Mouse (Mus musculus) stomach, embryonic 15.5 days (tissue): Measurements from ENCODE around the gene Psmd1. TPM values are rescaled to one million over a fixed set of nuclear protein-coding genes. Genes with fewer than 3 reads are reported as not detected.

Source experiments
- ATAC-seq: fragments of 200-750 bp; cut with Nextera tagmentation; 2 replicates; pipeline ENCODE4 v1.8.0; 2017; ENCODE audit warnings: low read depth, moderate number of reproducible peaks, moderate TSS enrichment; ENCODE audit not compliant: insufficient read depth, low FRiP score
- H3K27ac ChIP-seq: fragments of 300-500 bp; sonication (generic); 2 replicates; pipeline ENCODE4 v1.5.1; 2015; ENCODE audit warnings: mild to moderate bottlenecking, inconsistent platforms
- H3K27me3 ChIP-seq: fragments of 300-500 bp; sonication (generic); replicated peaks from 2 replicates; pipeline ENCODE4 v1.6.1; 2015; ENCODE audit warnings: inconsistent platforms
- H3K36me3 ChIP-seq: fragments of 300-500 bp; sonication (generic); 2 replicates; pipeline ENCODE4 v1.6.1; 2015; ENCODE audit warnings: inconsistent platforms
- H3K4me1 ChIP-seq: fragments of 300-500 bp; sonication (generic); 2 replicates; pipeline ENCODE4 v1.6.1; 2015; ENCODE audit warnings: inconsistent platforms
- H3K4me2 ChIP-seq: fragments of 300-500 bp; sonication (generic); 2 replicates; pipeline ENCODE4 v1.6.1; 2015; ENCODE audit warnings: mild to moderate bottlenecking, inconsistent platforms
- H3K4me3 ChIP-seq: fragments of 300-500 bp; sonication (generic); replicated peaks from 2 replicates; pipeline ENCODE4 v1.5.1; 2015; ENCODE audit warnings: inconsistent platforms
- H3K9ac ChIP-seq: fragments of 300-500 bp; sonication (generic); 2 replicates; pipeline ENCODE4 v1.6.1; 2015; ENCODE audit warnings: inconsistent platforms
- H3K9me3 ChIP-seq: fragments of 300-500 bp; sonication (generic); 2 replicates; pipeline ENCODE4 v1.6.1; 2016; ENCODE audit warnings: inconsistent platforms
- WGBS: fragments of 180-500 bp; shearing (Covaris S2); methylation state at CpG from one replicate; pipeline ENCODE4 v1.1.7; 2015; 5-methylcytosine and 5-hydroxymethylcytosine counted together
- polyA plus RNA-seq: library from polyadenylated mRNA; unstranded; fragments of >200 nt; fragmentation: Nextera tagmentation; extraction: Ambion mirVana; gene quantifications from 2 replicates; pipeline ENCODE4 v1.2.1, GENCODE M21; 2015

Psmd1 gene
- polyA plus RNA-seq, 1 experiment from 2014 or later: 147 TPM

DNA sequence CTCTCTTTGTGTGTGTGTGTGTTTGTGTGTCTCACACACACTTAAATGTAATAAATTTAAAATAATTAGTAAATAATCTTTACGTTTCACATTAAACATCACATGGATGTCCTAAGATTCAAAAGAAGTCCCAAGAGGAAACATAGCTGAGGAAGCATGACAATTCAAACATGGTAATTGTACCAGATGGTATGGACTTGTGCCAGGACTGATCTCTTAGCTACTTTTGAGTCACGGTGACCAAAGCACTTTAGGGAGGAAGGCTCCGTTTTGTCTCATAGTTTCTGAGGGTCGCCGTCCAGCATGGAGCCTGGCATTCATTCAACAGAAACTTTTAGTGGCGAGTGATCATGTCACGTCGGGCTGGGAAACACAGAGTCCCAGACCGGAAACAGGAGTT lies 84.0 kb downstream of the Psmd1 start:
- H3K4me2 ChIP-seq: no peak overlapping the region
- H3K9me3 ChIP-seq: no peaks in the 10 kb centered on the region
- H3K36me3 ChIP-seq: no peaks in the 10 kb centered on the region
- H3K4me1 ChIP-seq: no peaks in the 10 kb centered on the region
- H3K27me3 ChIP-seq: no peaks in the 10 kb centered on the region
- no peak overlapping the region for H3K4me3 ChIP-seq
- no peak overlapping the region for H3K27ac ChIP-seq
- H3K9ac ChIP-seq: no peak overlapping the region
- no peak for ATAC-seq
- WGBS: 70% methylated on average over 9 of the region's 9 CpGs

DNA sequence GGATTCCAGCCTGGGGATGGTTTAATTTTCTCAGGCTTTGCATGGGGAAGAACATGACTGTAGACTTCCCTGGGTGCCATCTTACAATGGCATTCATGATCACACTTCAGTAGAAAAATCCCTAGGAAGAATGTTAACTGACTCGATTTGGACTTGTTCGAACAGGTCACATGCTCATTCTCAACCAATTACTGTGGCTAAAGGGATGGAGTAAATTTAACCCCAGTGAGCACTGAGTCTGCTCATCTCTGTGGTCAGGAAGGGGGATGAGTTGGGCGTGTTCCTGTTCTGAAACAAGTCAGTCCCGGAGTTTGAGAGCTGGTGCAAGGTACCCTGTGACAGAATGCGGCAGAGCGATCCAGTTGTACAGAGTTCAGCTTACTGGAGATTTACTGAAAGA lies 86.7 kb downstream of the Psmd1 start:
- ATAC-seq: no peak
- H3K4me1 ChIP-seq: peaks cover 6% of the 10 kb centered on the region
- no peaks in the 10 kb centered on the region for H3K36me3 ChIP-seq
- WGBS: 72% methylated on average over 6 of the region's 6 CpGs
- no peaks in the 10 kb centered on the region for H3K9me3 ChIP-seq
- H3K4me2 ChIP-seq: no peak overlapping the region
- no peak overlapping the region for H3K9ac ChIP-seq
- no peaks in the 10 kb centered on the region for H3K27me3 ChIP-seq
- H3K27ac ChIP-seq: no peak overlapping the region
- H3K4me3 ChIP-seq: no peak overlapping the region

- Histone ChIP-seq H3K9ac (no peak overlapping the region), H3K4me3 (no peak overlapping the region), H3K9me3 (no peaks in the 10 kb centered on the region), H3K4me1 (peaks cover 6% of the 10 kb centered on the region), H3K27ac (no peak overlapping the region), H3K4me2 (no peak overlapping the region), H3K36me3 (no peaks in the 10 kb centered on the region), H3K27me3 (no peaks in the 10 kb centered on the region)
- WGBS: 77% methylated on average over 7 of the region's 7 CpGs
- no peak for ATAC-seq
Observed at GRCm38 (mm10) chr1:86151376-86151775, 87.2 kb downstream of the Psmd1 start.

GRCm38 (mm10) chr1:86152618-86153017 lies 88.4 kb downstream of the Psmd1 start:
- H3K27me3 ChIP-seq: no peaks in the 10 kb centered on the region
- no peak overlapping the region for H3K27ac ChIP-seq

GRCm38 (mm10) chr1:86154133-86154823 lies 90.1 kb downstream of the Psmd1 start, which contains the start of gene Armc9:
Gene Armc9 (plus strand): TSS chr1:86154780.
- peaks cover 6% of the 10 kb centered on the region for H3K4me1 ChIP-seq
- no peaks in the 10 kb centered on the region for H3K9me3 ChIP-seq
- H3K36me3 ChIP-seq: no peaks in the 10 kb centered on the region
- 3% methylated on average over 40 of the region's 40 CpGs for WGBS
- H3K4me3 ChIP-seq: peak within 1 kb of the TSS; percentile 79
- no peaks in the 10 kb centered on the region for H3K27me3 ChIP-seq
- H3K4me2 ChIP-seq: peak within 1 kb of the TSS; percentile 83
- peak within 1 kb of the TSS; percentile 49 for H3K9ac ChIP-seq
- H3K27ac ChIP-seq: peak within 1 kb of the TSS; percentile 73
- ATAC-seq: peak; percentile 100

More at GRCm38 (mm10) chr1:86152618-86153017, 88.4 kb downstream of the Psmd1 start:
- H3K4me3 ChIP-seq: no peak overlapping the region
- H3K4me1 ChIP-seq: peaks cover 6% of the 10 kb centered on the region
- H3K9me3 ChIP-seq: no peaks in the 10 kb centered on the region
- H3K4me2 ChIP-seq: no peak overlapping the region
- ATAC-seq: no peak
- H3K9ac ChIP-seq: no peak overlapping the region
- H3K36me3 ChIP-seq: no peaks in the 10 kb centered on the region
- WGBS: 88% methylated on average over 1 of the region's 1 CpGs

GRCm38 (mm10) chr1:86154824-86155164 lies 90.6 kb downstream of the Psmd1 start:
- H3K9ac ChIP-seq: peak overlapping the region; percentile 49
- WGBS: 0% methylated on average over 17 of the region's 18 CpGs
- ATAC-seq: no peak
- peaks cover 6% of the 10 kb centered on the region for H3K4me1 ChIP-seq
- no peaks in the 10 kb centered on the region for H3K36me3 ChIP-seq
- H3K27ac ChIP-seq: no peak overlapping the region
- H3K27me3 ChIP-seq: no peaks in the 10 kb centered on the region
- peak overlapping the region; percentile 83 for H3K4me2 ChIP-seq
- peak overlapping the region; percentile 79 for H3K4me3 ChIP-seq
- no peaks in the 10 kb centered on the region for H3K9me3 ChIP-seq

DNA sequence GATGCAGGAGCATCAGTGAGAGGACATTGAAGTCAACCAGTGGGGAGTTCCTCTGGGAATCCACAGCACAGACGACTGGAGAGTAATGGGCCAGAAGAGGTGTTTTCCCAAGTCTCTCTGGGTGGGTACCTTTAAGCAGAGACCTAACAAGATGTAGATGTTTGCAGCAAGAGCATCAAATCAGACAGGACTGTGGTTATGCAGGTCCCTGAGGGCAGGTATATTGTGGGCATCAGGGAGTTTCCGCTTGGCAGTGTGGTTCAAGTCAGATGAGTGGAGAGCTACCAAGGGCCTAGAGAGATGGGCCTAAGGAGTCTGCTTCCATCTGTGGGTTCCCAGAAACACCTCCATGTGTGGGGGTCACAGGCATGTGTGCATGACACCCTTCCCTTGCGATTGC lies 91.9 kb downstream of the Psmd1 start:
- peaks cover 6% of the 10 kb centered on the region for H3K4me1 ChIP-seq
- H3K9ac ChIP-seq: no peak overlapping the region
- peaks cover 7% of the 10 kb centered on the region; the same call in 1 of the 2 replicates for H3K36me3 ChIP-seq
- no peaks in the 10 kb centered on the region for H3K27me3 ChIP-seq
- no peak overlapping the region for H3K4me3 ChIP-seq
- no peak overlapping the region for H3K4me2 ChIP-seq
- no peaks in the 10 kb centered on the region for H3K9me3 ChIP-seq
- H3K27ac ChIP-seq: no peak overlapping the region
- 78% methylated on average over 3 of the region's 3 CpGs for WGBS
- no peak for ATAC-seq

DNA sequence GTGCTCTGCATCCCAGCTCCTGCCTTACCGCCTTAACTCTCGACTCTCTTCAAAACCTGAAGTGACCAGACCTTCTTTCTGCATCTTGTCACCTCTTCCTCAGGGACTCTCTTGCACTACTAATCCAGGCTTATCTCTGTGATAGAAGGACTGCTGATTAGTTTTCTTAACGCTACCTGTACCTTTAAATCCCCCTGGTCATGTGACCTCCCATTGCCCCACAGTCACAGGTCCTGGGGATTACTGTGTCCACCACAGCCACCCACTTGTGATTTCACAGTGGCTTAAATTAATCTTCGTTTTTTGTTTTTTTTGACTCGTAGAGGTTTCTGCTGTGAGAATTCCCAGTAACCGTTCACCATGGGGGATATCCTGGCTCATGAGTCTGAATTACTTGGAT lies 92.4 kb downstream of the Psmd1 start:
- no peaks in the 10 kb centered on the region for H3K27me3 ChIP-seq
- H3K36me3 ChIP-seq: peaks cover 8% of the 10 kb centered on the region; the same call in 1 of the 2 replicates
- H3K4me1 ChIP-seq: peaks cover 6% of the 10 kb centered on the region
- no peak overlapping the region for H3K4me3 ChIP-seq
- H3K9ac ChIP-seq: no peak overlapping the region
- H3K27ac ChIP-seq: no peak overlapping the region
- no peaks in the 10 kb centered on the region for H3K9me3 ChIP-seq
- 85% methylated on average over 6 of the region's 6 CpGs for WGBS
- no peak overlapping the region for H3K4me2 ChIP-seq
- ATAC-seq: no peak

GRCm38 (mm10) chr1:86160059-86160458 lies 95.9 kb downstream of the Psmd1 start:
- WGBS: 92% methylated on average over 6 of the region's 6 CpGs
- no peak overlapping the region for H3K4me2 ChIP-seq
- no peaks in the 10 kb centered on the region for H3K9me3 ChIP-seq
- no peak overlapping the region for H3K4me3 ChIP-seq
- H3K36me3 ChIP-seq: peaks cover 17% of the 10 kb centered on the region; the same call in 1 of the 2 replicates
- peaks cover 6% of the 10 kb centered on the region for H3K4me1 ChIP-seq
- no peak overlapping the region for H3K27ac ChIP-seq
- no peaks in the 10 kb centered on the region for H3K27me3 ChIP-seq
- no peak overlapping the region for H3K9ac ChIP-seq
- no peak; the same call in 1 of the 2 replicates for ATAC-seq

DNA sequence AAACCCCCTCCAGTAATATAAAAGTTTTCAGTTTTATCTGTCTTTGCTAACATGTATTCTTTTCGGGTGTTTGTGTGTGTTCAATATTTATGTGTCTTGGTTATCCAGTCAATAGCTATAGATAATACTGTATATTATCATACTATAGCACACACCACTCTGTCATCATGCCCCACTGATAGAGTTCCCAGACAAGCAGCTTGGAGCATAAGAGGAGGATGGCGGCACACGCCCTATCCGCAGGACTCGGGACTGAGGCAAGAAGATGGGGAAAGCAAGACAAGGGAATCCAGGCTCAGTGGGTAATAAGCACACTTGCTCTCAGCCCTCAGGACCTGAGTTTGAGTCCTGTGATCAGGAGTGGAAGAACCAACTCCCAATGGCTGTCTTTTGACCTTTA lies 96.3 kb downstream of the Psmd1 start:
- peak; percentile 87 for ATAC-seq
- no peak overlapping the region for H3K4me3 ChIP-seq
- H3K9ac ChIP-seq: no peak overlapping the region
- H3K4me1 ChIP-seq: 0 out of 2 replicates have a peak, but pooled peaks cover 2% of the 10 kb centered on the region
- 91% methylated on average over 5 of the region's 5 CpGs for WGBS
- peaks cover 17% of the 10 kb centered on the region; the same call in 1 of the 2 replicates for H3K36me3 ChIP-seq
- no peaks in the 10 kb centered on the region for H3K9me3 ChIP-seq
- no peak overlapping the region for H3K27ac ChIP-seq
- H3K4me2 ChIP-seq: no peak overlapping the region
- no peaks in the 10 kb centered on the region for H3K27me3 ChIP-seq

DNA sequence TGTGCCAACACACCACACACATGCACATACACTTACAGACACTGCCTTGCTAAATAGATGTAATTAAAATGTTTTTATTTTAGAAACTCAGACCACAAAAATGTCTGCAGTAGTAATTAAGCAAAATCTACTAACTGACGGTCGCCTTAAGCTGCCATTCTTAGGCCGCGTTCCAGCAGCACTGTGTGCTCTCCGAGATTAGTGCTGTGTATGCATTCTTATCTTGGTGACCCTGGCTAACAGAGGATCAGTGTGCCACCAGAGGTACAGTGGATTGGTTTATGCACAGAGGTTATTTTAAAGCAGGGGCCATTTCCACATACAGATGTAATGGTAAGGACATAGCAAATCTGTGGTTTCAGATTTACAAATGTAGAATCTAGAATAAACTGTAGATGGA lies 96.9 kb downstream of the Psmd1 start:
- Histone ChIP-seq H3K4me1 (no peaks in the 10 kb centered on the region), H3K4me3 (no peak overlapping the region), H3K4me2 (no peak overlapping the region), H3K9me3 (no peaks in the 10 kb centered on the region), H3K36me3 (peaks cover 17% of the 10 kb centered on the region; the same call in 1 of the 2 replicates), H3K27me3 (no peaks in the 10 kb centered on the region), H3K27ac (no peak overlapping the region), H3K9ac (no peak overlapping the region)
- 74% methylated on average over 5 of the region's 5 CpGs for WGBS
- peak; percentile 81; the same call in 1 of the 2 replicates for ATAC-seq

- H3K4me3 ChIP-seq: no peak overlapping the region
- no peak overlapping the region for H3K9ac ChIP-seq
- no peaks in the 10 kb centered on the region for H3K4me1 ChIP-seq
- H3K27ac ChIP-seq: no peak overlapping the region
- no peak for ATAC-seq
- H3K27me3 ChIP-seq: no peaks in the 10 kb centered on the region
- H3K9me3 ChIP-seq: no peaks in the 10 kb centered on the region
- 90% methylated on average over 5 of the region's 5 CpGs for WGBS
- peaks cover 7% of the 10 kb centered on the region for H3K36me3 ChIP-seq
- no peak overlapping the region for H3K4me2 ChIP-seq
Observed at GRCm38 (mm10) chr1:86174602-86175001, 110.4 kb downstream of the Psmd1 start.
